Mouse (Mus musculus) liver, adult 2 months (tissue): Measurements from ENCODE around the gene Mybbp1a.

Source experiments
- CTCF ChIP-seq: fragments of 200-500 bp; IDR thresholded peaks from 2 replicates; pipeline ENCODE4 v1.5.1; 2011; ENCODE audit warnings: low read depth, low read length, control low read depth
- POLR2A ChIP-seq: fragments of 200-500 bp; IDR thresholded peaks from 2 replicates; pipeline ENCODE4 v1.6.1; 2011; ENCODE audit warnings: low read length, control low read depth; ENCODE audit not compliant: insufficient read depth; ENCODE audit errors: extremely low read depth

DNA sequence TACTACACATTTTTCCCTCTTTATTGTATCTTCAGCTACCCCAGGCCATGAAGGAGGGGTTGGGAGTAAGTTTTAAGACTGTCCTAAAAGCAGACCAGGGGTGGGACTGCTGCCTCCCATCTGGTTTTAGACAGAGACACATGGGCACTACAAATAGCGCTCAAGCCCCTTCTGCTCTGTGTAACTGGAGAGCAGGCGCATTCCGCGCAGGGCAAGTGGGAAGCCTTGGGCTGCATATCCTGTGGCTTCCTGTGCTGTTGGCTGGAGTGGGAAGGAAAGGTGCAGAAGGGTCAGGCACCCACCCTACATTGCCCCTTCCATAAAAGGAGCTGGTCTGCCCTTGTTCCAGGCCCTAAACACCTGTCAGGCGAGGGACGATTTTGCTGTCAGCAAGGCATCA, 45.5 kb upstream of the Mybbp1a start:
- TF ChIP-seq CTCF (no peak), POLR2A (no peak)
